Mouse (Mus musculus): ENCODE data around the gene Gas6.

DNA sequence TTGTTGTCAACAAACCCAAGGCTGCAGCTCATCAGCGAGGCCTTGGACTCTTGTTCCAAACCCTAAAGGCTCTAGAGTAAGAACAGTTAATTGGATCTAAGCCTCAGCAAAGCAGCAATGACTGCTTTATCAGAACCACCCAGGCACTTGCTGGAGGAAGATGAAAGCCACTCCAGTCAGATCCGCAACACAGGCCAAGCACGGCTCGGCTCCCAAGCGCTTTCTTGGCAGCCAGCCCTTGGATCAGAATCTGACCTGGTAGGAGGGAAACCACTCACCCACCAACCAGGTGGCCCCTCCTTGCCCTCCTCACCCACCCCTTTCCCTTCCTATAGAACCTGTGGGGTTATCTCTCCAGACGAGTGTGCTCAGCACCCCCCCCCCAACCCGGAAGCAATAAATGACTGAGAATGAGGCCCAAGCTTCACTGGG, 21.7 kb upstream of the Gas6 start:
- no peak for TF ChIP-seq ZNF384 (IDR thresholded peaks at IDR 0.05; ENCODE audit: low read depth, low read length)
- no peak for TF ChIP-seq HCFC1 (IDR thresholded peaks at IDR 0.05; ENCODE audit: borderline replicate concordance, insufficient read depth, low read length)
- no peak for TF ChIP-seq ZC3H11A (IDR thresholded peaks at IDR 0.05; ENCODE audit: borderline replicate concordance, low read depth, low read length)

Data from ES-E14 (cell line).